Mouse (Mus musculus): ENCODE data around the gene Zdhhc14.

GRCm38 (mm10) chr17:5498996-5499395 is 6.6 kb downstream of the Zdhhc14 start:
- no peak for TF ChIP-seq MAX (IDR thresholded peaks at IDR 0.05)
- no peak for TF ChIP-seq CTCF (IDR thresholded peaks at IDR 0.05; ENCODE audit: control insufficient read depth, insufficient read depth, insufficient read length)
- no peak for TF ChIP-seq MYOD1 (IDR thresholded peaks at IDR 0.05; ENCODE audit: control insufficient read depth, insufficient read length, low read depth)
- TF ChIP-seq CEBPB (IDR thresholded peaks at IDR 0.05; ENCODE audit: low read depth) = no peak
- no peak for TF ChIP-seq FOSL1 (IDR thresholded peaks at IDR 0.05; ENCODE audit: insufficient read depth, low read length, poor library complexity, severe bottlenecking)
- TF ChIP-seq USF1 (IDR thresholded peaks at IDR 0.05; ENCODE audit: low read depth) = no peak

All from C2C12 (cell line).